Mouse (Mus musculus): ENCODE results near the gene Wdr20. TPM values are rescaled to one million over a fixed set of nuclear protein-coding genes. Genes with fewer than 3 reads are reported as not detected.

Wdr20 gene
- polyA plus RNA-seq, 1 experiment, result 12.6 TPM

DNA sequence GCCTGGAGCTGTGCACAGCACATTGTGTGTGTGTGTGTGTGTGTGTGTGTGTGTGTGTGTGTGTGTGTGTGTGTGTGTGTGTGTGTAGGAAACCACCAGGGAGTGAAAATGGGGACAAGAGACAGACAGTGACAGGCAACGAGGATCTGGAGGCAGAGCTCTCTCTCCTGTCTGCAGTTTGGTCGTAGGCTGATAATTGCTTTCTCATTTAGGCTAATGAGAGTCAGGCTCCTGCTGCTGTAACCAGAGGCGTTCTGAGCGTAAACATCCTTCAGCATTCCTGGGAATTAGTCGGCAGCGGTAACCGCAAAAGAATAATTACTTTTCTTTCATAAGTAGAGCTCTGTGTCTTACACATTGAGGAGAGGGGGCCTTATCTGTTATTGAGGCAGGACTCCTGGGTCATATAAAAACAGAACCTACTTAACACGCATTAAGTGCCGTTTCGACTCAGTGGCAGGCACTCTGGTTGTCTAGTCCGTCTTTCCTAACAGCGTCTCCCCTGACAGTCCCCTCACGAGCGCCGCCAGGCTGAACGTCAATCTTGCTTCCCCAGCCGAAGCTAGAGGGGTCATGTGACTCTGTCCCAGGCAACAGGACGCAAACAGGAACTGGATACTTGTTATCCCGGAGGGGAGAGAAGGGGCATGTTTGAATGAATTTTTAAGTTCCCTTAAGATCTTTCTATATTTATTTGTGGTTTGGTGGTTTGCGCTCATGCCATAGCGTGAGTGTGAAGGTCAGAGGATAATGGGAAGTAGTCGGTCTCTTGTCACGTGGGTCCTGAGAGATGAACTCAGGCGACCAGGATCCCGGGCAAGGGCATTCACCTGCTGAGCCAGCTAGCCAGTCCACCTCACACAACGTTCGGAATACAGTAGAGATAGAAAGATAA is 31.2 kb upstream of the Wdr20 start:
- H3ac ChIP-seq (ENCODE audit: control insufficient read depth, insufficient read length, low read depth), result peak overlapping the region; percentile 67
- H3K4me3 ChIP-seq (ENCODE audit: insufficient read depth, poor library complexity, severe bottlenecking), result peak overlapping the region; percentile 0
- no peaks in the 10 kb centered on the region for H3K79me3 ChIP-seq (ENCODE audit: low read depth)
- H3K27me3 ChIP-seq (ENCODE audit: control insufficient read depth, insufficient read depth, insufficient read length), result no peaks in the 10 kb centered on the region
- no peaks in the 10 kb centered on the region for H3K79me2 ChIP-seq (ENCODE audit: control insufficient read depth, insufficient read depth)
- TF ChIP-seq MAX (IDR thresholded peaks at IDR 0.05) (peak; percentile 22), CTCF (IDR thresholded peaks at IDR 0.05; ENCODE audit: control insufficient read depth, insufficient read depth, insufficient read length) (no peak), FOSL1 (IDR thresholded peaks at IDR 0.05; ENCODE audit: insufficient read depth, low read length, poor library complexity, severe bottlenecking) (no peak), CEBPB (IDR thresholded peaks at IDR 0.05; ENCODE audit: low read depth) (no peak), USF1 (IDR thresholded peaks at IDR 0.05; ENCODE audit: low read depth) (peak; percentile 95), MYOD1 (IDR thresholded peaks at IDR 0.05; ENCODE audit: control insufficient read depth, insufficient read length, low read depth) (no peak), MYOG (IDR thresholded peaks at IDR 0.05; ENCODE audit: control insufficient read depth, extremely low read depth, insufficient read length) (no peak)
- no peaks in the 10 kb centered on the region for H3K36me3 ChIP-seq (ENCODE audit: control insufficient read depth, insufficient read depth)

DNA sequence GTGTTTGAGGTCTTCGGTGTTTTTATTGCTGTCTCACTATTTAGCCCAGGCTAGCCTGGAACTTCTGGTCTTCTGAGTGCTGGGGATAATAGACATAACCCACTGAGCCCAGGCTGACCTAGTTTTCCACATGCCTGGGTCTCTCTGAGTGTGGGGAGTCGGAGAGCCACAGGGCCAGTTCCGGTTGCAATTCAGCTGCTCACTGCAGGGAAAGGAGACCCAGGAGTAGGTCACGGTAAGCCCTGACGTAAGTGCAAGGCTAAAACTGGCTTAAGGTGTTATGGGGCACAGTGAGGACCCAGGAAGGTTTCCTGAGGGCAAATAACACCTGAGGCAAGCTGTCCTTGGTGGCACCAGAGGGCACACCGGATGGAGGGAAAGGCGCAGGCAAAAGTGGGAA is 30.3 kb upstream of the Wdr20 start:
- no peaks in the 10 kb centered on the region for H3K79me2 ChIP-seq (ENCODE audit: control insufficient read depth, insufficient read depth)
- H3ac ChIP-seq (ENCODE audit: control insufficient read depth, insufficient read length, low read depth), result no peak overlapping the region
- H3K79me3 ChIP-seq (ENCODE audit: low read depth), result no peaks in the 10 kb centered on the region
- H3K27me3 ChIP-seq (ENCODE audit: control insufficient read depth, insufficient read depth, insufficient read length), result no peaks in the 10 kb centered on the region
- no peaks in the 10 kb centered on the region for H3K36me3 ChIP-seq (ENCODE audit: control insufficient read depth, insufficient read depth)
- H3K4me3 ChIP-seq (ENCODE audit: insufficient read depth, poor library complexity, severe bottlenecking), result no peak overlapping the region
- no peak for TF ChIP-seq CTCF (IDR thresholded peaks at IDR 0.05; ENCODE audit: control insufficient read depth, insufficient read depth, insufficient read length)

GRCm38 (mm10) chr12:110711270-110711669 is 26.5 kb upstream of the Wdr20 start:
- TF ChIP-seq MAX (IDR thresholded peaks at IDR 0.05), result no peak
- no peak for TF ChIP-seq CTCF (IDR thresholded peaks at IDR 0.05; ENCODE audit: control insufficient read depth, insufficient read depth, insufficient read length)
- no peak for TF ChIP-seq FOSL1 (IDR thresholded peaks at IDR 0.05; ENCODE audit: insufficient read depth, low read length, poor library complexity, severe bottlenecking)
- no peak for TF ChIP-seq MYOD1 (IDR thresholded peaks at IDR 0.05; ENCODE audit: control insufficient read depth, insufficient read length, low read depth)
- TF ChIP-seq MYOG (IDR thresholded peaks at IDR 0.05; ENCODE audit: control insufficient read depth, extremely low read depth, insufficient read length), result no peak
- TF ChIP-seq USF1 (IDR thresholded peaks at IDR 0.05; ENCODE audit: low read depth), result no peak
- Histone ChIP-seq H3K36me3 (ENCODE audit: control insufficient read depth, insufficient read depth) (no peaks in the 10 kb centered on the region), H3K79me3 (ENCODE audit: low read depth) (no peaks in the 10 kb centered on the region), H3K4me3 (ENCODE audit: insufficient read depth, poor library complexity, severe bottlenecking) (no peak overlapping the region), H3K79me2 (ENCODE audit: control insufficient read depth, insufficient read depth) (no peaks in the 10 kb centered on the region), H3ac (ENCODE audit: control insufficient read depth, insufficient read length, low read depth) (no peak overlapping the region), H3K27me3 (ENCODE audit: control insufficient read depth, insufficient read depth, insufficient read length) (no peaks in the 10 kb centered on the region)

DNA sequence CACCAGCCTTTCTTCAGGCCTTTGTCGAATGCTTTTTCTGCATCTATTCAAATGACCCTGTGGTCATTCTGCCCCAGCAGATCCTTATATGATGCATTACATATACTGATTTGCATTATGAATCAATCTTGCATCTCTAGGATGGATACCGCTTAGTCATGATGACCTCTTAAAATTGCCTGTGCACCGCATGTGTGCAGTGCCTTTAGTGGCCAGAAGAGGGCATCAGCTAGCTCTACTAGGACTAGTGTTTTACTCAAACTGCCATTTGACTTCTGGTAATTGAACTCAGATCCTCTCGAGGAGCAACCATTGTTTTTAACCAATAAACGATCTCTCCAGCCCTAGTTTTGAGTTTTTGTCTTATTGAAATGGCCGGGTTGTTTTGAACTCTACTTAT is 24.0 kb upstream of the Wdr20 start:
- H3K79me2 ChIP-seq (ENCODE audit: control insufficient read depth, insufficient read depth), result no peaks in the 10 kb centered on the region
- H3K4me3 ChIP-seq (ENCODE audit: insufficient read depth, poor library complexity, severe bottlenecking), result no peak overlapping the region
- no peaks in the 10 kb centered on the region for H3K79me3 ChIP-seq (ENCODE audit: low read depth)

DNA sequence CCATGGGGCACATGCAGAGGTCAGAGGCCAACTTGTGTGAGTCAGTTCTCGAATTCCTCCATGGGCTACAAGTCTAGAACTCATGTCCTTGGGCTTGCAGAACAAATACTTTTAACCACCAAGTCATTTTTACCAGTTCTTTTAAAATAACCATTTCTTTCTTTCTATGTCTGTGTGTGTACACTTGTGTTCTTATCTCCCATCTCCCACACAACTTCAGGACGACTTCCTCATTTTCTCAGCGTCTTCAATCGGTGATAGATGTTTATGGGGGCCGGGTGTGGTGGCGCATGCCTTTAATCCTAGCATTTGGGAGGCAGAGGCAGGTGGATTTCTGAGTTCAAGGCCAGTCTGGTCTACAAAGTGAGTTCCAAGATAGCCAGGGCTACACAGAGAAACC is 23.5 kb upstream of the Wdr20 start:
- TF ChIP-seq FOSL1 (IDR thresholded peaks at IDR 0.05; ENCODE audit: insufficient read depth, low read length, poor library complexity, severe bottlenecking) (no peak), MYOD1 (IDR thresholded peaks at IDR 0.05; ENCODE audit: control insufficient read depth, insufficient read length, low read depth) (no peak), CTCF (IDR thresholded peaks at IDR 0.05; ENCODE audit: control insufficient read depth, insufficient read depth, insufficient read length) (no peak), MYOG (IDR thresholded peaks at IDR 0.05; ENCODE audit: control insufficient read depth, extremely low read depth, insufficient read length) (no peak), CEBPB (IDR thresholded peaks at IDR 0.05; ENCODE audit: low read depth) (no peak), MAX (IDR thresholded peaks at IDR 0.05) (no peak), USF1 (IDR thresholded peaks at IDR 0.05; ENCODE audit: low read depth) (no peak)
- H3K79me2 ChIP-seq (ENCODE audit: control insufficient read depth, insufficient read depth), result no peaks in the 10 kb centered on the region
- H3K79me3 ChIP-seq (ENCODE audit: low read depth), result no peaks in the 10 kb centered on the region
- no peak overlapping the region for H3K4me3 ChIP-seq (ENCODE audit: insufficient read depth, poor library complexity, severe bottlenecking)
- no peak overlapping the region for H3ac ChIP-seq (ENCODE audit: control insufficient read depth, insufficient read length, low read depth)
- no peaks in the 10 kb centered on the region for H3K36me3 ChIP-seq (ENCODE audit: control insufficient read depth, insufficient read depth)
- no peaks in the 10 kb centered on the region for H3K27me3 ChIP-seq (ENCODE audit: control insufficient read depth, insufficient read depth, insufficient read length)

More for the DNA sequence above, 24.0 kb upstream of the Wdr20 start:
- TF ChIP-seq MYOG (IDR thresholded peaks at IDR 0.05; ENCODE audit: control insufficient read depth, extremely low read depth, insufficient read length), result no peak
- TF ChIP-seq USF1 (IDR thresholded peaks at IDR 0.05; ENCODE audit: low read depth), result no peak
- no peak for TF ChIP-seq CEBPB (IDR thresholded peaks at IDR 0.05; ENCODE audit: low read depth)
- no peak for TF ChIP-seq MAX (IDR thresholded peaks at IDR 0.05)
- Histone ChIP-seq H3K27me3 (ENCODE audit: control insufficient read depth, insufficient read depth, insufficient read length) (no peaks in the 10 kb centered on the region), H3K36me3 (ENCODE audit: control insufficient read depth, insufficient read depth) (no peaks in the 10 kb centered on the region), H3ac (ENCODE audit: control insufficient read depth, insufficient read length, low read depth) (no peak overlapping the region)

GRCm38 (mm10) chr12:110716004-110716403 is 21.7 kb upstream of the Wdr20 start:
- Histone ChIP-seq H3K79me3 (ENCODE audit: low read depth) (no peaks in the 10 kb centered on the region), H3K79me2 (ENCODE audit: control insufficient read depth, insufficient read depth) (no peaks in the 10 kb centered on the region), H3ac (ENCODE audit: control insufficient read depth, insufficient read length, low read depth) (no peak overlapping the region), H3K4me3 (ENCODE audit: insufficient read depth, poor library complexity, severe bottlenecking) (no peak overlapping the region), H3K36me3 (ENCODE audit: control insufficient read depth, insufficient read depth) (no peaks in the 10 kb centered on the region), H3K27me3 (ENCODE audit: control insufficient read depth, insufficient read depth, insufficient read length) (no peaks in the 10 kb centered on the region)
- TF ChIP-seq MAX (IDR thresholded peaks at IDR 0.05) (no peak), CEBPB (IDR thresholded peaks at IDR 0.05; ENCODE audit: low read depth) (no peak), MYOD1 (IDR thresholded peaks at IDR 0.05; ENCODE audit: control insufficient read depth, insufficient read length, low read depth) (no peak), USF1 (IDR thresholded peaks at IDR 0.05; ENCODE audit: low read depth) (no peak), FOSL1 (IDR thresholded peaks at IDR 0.05; ENCODE audit: insufficient read depth, low read length, poor library complexity, severe bottlenecking) (no peak), CTCF (IDR thresholded peaks at IDR 0.05; ENCODE audit: control insufficient read depth, insufficient read depth, insufficient read length) (no peak), MYOG (IDR thresholded peaks at IDR 0.05; ENCODE audit: control insufficient read depth, extremely low read depth, insufficient read length) (no peak)

Data from C2C12 (cell line).